Mouse (Mus musculus) liver, adult 2 months (tissue): ENCODE results near the gene Cdk12.

Source experiments
- CTCF ChIP-seq: fragments of 200-500 bp; IDR thresholded peaks from 2 replicates; pipeline ENCODE4 v1.5.1; 2011; ENCODE audit warnings: low read depth, low read length, control low read depth
- POLR2A ChIP-seq: fragments of 200-500 bp; IDR thresholded peaks from 2 replicates; pipeline ENCODE4 v1.6.1; 2011; ENCODE audit warnings: low read length, control low read depth; ENCODE audit not compliant: insufficient read depth; ENCODE audit errors: extremely low read depth

GRCm38 (mm10) chr11:98260706-98261479 is 58.0 kb downstream of the Cdk12 start:
- TF ChIP-seq POLR2A (no peak), CTCF (no peak)
